Mouse (Mus musculus): ENCODE measurements around the gene Gm28305. TPM values are rescaled to one million over a fixed set of nuclear protein-coding genes. Genes with fewer than 3 reads are reported as not detected.

The Gm28305 gene
- not detected for total RNA-seq (2021)
- long read RNA-seq, experiment 1, partial matches to known transcripts, result 0 of 1 reads
- long read RNA-seq, experiment 1, other reads (novel, unspliced or antisense), result 1 of 1 reads
- long read RNA-seq, experiment 2, result 0 reads

DNA sequence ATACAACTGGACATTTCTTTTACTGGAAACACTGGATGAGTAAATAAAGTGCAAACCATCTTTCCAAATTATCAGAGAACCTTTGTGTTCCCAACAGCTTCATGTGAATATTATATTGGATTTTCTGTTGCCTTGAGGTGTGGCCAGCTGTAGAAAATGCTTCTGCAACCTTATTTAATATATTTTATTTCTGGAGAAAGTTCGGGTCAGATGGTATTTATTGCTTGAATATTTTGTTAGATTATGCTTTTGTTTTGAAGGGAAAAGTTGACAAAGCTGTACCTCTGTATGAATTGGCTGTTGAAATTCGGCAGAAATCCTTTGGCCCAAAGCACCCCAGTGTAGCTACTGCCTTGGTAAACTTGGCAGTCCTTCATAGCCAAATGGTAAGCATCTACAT, at the start of gene Gm28305:
Gene Gm28305, plus strand, starts transcription at position 301 of the 400 bp plus-strand sequence.
- intact Hi-C loops (cut with DNase I), result no loop called here
- no peak for DNase-seq

DNA sequence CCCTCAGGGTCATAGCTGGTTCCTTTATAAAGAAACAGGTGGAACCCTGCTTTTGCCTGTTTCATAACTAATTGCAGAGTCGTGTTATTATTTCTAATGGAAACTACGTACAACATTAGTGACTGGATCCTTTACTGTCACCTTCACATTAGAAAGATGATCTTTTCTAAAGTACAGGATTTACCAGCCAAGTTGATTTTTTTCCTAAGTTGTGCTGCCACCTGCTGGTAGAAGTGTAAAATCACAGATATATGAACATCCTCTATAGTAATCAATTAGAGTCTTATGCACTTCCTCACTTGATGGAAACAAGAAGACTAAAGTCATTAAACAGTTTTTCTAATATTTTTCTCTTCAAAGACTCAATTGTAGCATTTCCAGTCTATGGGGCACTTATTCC, 44.0 kb upstream of the Gm28305 start:
- intact Hi-C loops (cut with DNase I), result loop anchor here (2.0 to 10.0 kb wide), 3 partner anchors 242 to 502 kb away; no protein-coding TSS in a partner anchor
- DNase-seq, result no peak

DNA sequence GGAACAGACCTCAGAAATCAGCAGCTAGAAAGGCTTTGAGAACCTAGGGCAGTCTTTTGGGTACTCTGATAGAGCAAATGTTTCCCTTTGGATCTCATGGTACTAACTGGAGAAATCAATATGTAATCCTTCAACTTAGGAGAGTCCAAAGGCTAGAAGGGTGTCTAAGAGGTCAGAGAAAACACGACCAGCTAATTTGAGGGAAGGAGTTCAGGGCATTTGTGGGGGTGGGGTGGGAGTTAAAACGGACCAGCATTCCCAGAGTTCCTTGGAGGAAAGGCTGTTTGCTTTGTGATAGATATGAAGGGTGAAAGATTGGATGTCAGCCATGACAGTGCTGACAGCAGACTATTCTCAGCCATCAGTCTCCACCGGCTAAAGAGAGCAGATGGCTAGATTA, 39.9 kb upstream of the Gm28305 start:
- no peak for DNase-seq
- intact Hi-C loops (cut with DNase I), result no loop called here

DNA sequence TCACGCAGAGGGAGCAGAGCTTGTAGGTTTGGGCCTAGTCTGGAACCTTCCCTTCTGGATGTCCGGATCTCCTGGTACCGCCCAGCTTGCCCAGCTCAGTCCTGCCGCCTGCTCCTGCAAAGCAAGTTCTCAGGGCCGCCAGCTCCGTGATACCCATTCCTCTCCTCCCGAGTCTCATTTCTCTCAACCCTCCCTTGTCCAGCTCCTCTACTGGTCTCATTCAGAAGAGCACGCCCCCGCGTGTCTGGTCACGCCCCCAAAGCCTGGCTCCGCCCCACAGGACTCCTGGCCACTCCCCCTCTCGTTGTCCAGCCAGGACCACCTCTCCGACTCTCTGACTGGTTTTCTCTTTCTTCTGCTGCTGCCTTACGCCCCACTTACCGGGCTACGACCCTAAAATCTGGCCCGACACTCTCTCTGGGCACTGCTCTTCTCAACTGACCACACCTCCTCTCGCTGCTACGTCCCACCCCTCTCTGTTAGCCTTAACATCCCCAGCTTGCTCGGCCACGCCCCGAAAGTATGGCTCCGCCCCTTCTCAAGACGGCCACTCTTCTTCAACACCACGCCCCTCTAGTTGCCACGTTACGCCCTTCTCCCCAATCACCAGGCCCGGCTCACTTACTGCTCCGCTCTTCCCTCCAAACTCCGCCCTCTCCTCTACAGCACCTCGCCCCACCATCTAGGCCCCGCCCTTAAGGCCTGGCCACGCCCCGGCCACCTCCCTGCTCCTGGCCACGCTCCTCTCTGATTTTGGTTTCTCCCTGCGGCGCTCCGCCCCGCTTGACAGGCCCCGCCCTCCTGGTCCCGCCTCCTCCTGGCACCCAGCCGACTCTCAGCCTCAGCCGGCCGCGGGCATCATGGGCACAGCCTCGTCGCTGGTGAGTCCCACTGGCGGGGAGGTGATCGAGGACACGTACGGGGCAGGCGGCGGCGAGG, 38.3 kb upstream of the Gm28305 start, which contains the start of gene Nphp3:
Gene Nphp3, plus strand, starts transcription at position 624 of the 939 bp plus-strand sequence.
- DNase-seq, result peak; percentile 99
- intact Hi-C loops (cut with DNase I), result no loop called here

DNA sequence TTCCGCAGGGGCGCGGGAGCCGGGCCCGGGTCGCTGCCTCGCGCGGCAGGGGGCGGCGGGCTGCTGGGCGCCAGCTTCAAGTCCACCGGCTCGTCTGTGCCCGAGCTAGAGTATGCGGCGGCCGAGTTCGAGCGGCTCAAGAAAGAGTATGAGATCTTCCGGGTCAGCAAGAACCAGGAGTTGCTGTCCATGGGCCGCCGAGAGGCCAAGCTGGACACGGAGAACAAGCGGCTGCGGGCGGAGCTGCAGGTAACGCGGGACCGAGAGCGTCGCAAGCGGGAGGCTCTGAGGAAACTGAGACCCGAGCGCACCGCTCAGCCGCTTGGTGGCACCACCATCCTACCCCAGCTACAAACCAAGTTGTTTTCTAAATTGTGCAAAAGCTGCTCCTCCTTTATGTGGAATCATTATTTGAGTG, 37.5 kb upstream of the Gm28305 start:
- peak in 1 of 2 experiments; percentile 55 for DNase-seq
- intact Hi-C loops (cut with DNase I), result no loop called here

DNA sequence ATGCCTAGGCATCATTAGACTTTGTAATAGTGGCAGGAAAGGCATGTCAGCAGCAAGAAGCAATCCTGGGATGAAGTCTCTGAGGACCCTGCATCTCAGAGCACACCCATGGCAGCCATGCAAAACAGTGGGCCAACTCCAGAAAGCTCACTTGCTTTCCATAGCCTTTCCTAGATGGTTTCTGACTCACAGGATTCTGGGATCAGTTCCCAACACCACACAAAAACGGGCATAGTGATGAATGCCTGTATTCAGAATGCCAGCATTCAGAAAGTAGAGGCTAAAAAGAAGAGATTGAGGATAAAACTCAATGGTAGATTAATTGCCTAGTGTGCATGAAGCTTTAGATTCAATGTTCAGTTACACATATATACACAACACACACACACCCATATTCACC, 25.9 kb upstream of the Gm28305 start:
- DNase-seq, result no peak
- intact Hi-C loops (cut with DNase I), result no loop called here

DNA sequence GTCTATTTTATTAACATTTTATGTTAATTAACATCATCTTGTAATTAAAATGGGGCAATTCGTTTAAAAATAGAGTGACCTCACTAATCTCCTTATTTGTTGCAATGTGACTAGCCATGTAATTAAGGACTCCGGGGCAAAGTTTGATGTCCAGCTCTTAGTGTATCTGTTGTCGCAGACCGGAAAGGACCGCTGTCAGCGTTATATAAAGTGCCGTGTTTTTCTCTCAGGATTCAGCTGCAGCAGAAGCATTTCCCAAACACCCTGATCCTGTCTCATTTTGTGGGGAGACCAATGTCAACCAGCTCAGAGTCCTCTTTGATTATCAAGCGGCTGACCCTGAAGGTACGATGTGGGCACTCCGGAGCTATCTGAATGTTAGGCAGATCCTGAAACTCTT, 19.4 kb upstream of the Gm28305 start:
- DNase-seq, result no peak
- intact Hi-C loops (cut with DNase I), result no loop called here

DNA sequence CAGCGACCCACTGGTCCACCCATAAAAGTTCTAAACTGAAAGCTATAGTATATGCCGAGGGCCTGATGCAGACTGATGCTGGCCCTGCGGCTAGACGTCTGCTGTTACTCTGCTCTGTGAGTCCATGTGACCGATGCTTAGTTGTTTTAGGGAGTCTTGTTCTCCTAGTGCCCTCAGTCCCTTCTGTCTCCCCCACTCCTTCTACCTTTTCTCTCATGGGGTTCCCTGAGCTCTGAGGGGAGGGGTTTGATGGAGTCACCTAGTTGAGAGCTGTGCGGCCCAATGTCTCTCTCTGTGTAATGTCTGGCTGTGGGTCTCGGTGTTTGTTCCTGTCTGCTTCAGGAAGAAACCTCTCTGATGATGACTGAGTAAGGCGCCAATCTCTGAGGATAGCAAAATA, 13.3 kb upstream of the Gm28305 start:
- DNase-seq, result no peak
- intact Hi-C loops (cut with DNase I), result no loop called here

DNA sequence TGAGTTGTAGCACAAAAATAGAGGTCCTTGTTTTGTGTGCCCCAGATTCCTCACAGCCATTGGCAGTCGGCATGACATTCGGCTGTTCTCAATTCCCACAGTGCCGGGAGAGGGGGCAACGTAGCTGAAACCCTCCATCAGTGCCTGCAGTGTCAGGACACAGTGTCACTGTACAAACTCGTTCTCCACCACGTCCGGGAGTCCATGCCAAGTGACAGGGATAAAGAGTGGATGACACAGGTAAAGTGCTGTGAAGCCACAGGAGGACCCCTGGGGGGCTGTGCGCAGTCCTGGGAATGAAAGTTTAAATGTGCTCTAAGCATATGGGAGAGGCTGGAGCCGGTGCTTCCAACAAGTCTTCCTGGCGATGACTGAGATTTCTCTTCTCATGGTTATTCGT, 10.6 kb upstream of the Gm28305 start:
- intact Hi-C loops (cut with DNase I), result no loop called here
- no peak for DNase-seq

DNA sequence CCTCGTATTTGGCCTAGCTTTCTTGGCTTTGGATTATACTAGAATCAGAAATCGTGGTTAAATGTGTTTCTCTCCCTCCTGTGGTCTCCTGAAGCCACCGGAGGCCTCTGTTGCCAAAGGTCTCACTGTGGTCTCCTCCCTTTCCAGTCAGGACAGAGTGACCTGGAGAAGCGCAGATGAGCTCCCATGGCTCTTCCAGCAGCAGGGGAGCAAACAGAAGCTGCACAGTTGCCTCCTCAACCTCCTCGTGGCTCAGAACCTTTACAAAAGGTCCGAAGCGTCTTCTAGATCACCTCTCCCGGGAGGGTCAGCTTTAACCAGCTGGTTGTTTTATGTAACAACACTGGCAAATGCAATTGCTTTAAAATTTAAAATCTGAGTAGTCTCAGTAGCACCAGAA, 6.2 kb upstream of the Gm28305 start:
- intact Hi-C loops (cut with DNase I), result no loop called here

DNA sequence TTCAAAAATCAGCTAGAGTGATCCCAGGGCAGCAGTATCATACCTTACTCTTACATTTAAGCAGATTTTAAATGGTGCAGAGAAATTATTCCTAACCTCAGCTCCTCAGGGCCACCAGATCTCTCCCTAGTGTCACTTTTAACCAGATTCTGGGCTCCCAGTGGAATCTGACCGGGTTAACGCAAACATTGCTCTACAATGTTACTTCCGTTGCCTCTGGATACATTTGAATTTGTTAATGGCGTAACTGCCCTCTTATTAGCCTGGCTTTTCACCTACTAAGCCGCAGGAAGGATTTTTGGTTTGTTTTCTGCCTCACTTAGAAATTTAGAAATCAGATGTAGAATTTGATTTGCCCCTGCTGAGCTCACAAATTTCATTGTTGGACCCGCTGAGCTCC, 5.7 kb upstream of the Gm28305 start:
- no peak for DNase-seq
- intact Hi-C loops (cut with DNase I), result no loop called here

More for the DNA sequence above, 6.2 kb upstream of the Gm28305 start:
- no peak for DNase-seq

DNA sequence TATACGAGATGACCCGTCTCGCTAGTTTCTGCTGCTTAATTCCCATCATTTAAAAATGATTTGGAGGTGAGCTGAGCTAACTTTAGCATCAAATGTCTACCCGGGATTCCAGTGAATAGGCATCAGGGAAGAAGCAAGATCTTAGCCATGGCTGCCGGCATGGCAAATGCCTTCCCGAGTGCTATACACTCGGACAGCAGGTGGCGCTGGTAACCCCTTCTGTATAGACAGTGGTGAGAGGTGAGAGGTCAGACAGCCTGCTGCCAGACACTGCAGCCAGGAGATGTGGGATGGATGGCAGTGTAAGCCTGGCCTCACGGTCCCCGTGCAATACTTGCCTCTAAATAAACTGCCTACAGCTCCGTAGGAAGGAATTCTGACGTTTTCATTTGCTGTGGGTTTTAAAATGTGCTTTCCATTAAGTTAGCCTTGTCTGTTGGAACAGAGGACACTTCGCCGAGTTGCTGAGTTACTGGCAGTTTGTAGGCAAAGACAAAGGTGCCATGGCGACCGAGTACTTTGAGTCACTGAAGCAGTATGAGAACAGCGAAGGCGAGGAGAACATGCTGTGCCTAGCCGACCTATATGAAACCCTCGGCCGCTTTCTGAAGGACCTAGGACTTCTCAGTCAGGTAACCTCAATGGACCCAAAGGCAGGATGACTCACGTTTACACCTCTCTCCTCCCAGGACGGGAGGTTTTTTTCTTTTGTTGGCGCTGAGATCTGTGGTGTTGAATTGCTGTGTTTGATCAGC, 5.0 kb upstream of the Gm28305 start:
- peak; percentile 57 to 59 for DNase-seq
- intact Hi-C loops (cut with DNase I), result no loop called here

DNA sequence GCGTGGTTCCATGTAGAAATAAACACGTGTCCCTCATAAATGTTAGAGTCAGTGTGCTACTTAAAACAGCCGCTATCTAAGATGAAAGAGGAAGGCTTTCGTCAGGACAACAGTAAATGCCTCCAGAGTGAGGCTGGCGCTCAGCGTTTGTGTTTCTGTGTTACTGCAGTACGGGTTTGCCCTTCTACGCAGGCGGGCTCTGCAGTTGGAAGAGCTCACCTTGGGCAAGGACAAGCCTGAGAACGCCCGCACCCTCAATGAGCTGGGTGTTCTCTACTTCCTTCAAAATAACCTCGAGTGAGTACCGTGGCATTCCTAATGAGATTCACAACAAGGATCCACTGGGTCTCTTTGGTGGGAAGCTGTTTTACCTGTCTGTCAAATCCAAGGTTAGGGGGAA, 2.2 kb upstream of the Gm28305 start:
- DNase-seq, result no peak
- intact Hi-C loops (cut with DNase I), result no loop called here

DNA sequence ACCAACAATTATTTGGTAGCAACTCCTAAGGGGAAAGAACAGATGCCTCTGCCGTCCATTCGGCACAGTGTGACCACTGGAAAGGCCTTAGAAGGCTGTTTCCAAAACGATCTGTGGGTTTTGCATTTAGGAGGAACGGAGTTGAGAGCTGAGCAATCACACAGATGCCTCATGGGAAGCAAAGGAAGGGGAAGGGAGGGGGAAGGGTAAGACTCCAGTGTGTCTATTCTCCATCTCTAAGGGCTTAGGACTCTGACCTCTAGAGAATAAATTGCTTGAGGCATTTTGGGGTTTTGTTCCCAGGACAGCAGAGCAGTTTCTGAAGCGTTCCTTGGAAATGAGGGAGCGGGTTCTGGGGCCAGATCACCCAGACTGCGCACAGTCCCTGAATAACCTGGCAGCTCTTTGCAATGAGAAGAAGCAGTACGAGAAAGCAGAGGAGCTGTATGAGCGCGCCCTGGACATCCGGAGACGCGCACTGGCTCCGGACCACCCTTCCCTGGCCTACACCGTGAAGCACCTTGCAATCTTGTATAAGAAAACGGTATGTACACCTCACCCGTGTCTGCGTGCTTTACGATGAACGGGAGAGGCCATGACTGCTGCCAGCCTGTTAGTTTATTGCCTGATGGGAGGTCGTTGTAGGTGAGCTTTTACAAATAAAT, 1.3 kb upstream of the Gm28305 start:
- intact Hi-C loops (cut with DNase I), result no loop called here

DNA sequence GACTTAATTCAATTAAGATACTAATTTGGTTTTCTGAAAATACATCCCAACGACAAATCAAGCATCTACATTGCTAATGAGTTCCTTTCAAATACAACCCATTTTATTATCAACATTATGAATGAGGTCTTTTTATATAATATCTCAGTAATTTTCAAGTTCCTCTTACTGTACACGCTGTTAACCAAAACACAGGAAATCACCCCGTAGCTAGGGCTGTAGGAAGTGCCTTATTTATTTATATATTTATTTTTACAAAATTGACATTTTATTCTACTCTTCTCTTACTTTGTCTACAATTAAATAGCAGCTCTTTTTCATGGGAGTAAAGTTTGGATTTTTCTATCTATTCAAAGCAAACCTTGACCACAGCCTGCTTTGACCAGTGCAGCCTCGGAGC, 720 bp upstream of the Gm28305 start:
- intact Hi-C loops (cut with DNase I), result no loop called here
- no peak for DNase-seq

More for the DNA sequence above, 1.3 kb upstream of the Gm28305 start:
- DNase-seq, result no peak

DNA sequence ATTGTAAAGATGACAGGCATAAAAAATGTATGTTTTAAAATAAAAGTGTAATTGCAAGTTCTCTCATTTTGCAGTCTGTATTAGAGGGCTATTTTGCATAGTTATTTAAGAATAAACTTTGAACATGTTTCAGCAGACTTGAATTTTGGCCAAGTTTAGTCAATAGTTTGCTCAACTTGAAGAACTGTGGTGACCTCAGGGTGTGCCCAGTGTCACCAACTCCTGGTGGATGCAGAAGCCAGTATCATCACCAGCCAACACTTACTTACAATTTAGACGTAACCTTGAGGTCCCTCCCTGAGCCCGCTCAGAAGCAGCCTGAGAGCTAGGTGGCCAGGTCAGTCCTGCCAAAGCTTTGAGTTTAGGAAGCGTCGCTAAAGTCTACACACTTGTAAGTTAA, 3.2 kb downstream of the Gm28305 start:
- intact Hi-C loops (cut with DNase I), result no loop called here
- no peak for DNase-seq

DNA sequence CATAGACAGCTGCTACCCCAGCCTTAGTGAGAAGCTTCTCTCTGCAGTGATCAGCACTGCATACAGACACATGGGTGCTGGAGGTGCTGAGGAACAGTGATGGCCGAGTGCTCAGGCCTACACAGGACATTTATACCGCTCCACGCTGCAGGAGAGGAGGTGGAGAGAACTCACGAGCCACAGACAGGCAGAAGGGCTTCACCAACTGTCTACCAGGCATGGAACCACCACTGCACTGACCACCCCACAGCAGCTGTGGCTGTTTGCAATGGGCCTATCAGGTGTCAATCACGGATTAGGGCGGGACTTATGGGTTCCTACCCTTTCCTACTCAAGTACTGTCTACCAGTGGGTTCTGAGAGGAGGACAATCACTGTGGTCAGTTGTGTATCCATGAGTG, 10.6 kb downstream of the Gm28305 start:
- no peak for DNase-seq
- intact Hi-C loops (cut with DNase I), result no loop called here

DNA sequence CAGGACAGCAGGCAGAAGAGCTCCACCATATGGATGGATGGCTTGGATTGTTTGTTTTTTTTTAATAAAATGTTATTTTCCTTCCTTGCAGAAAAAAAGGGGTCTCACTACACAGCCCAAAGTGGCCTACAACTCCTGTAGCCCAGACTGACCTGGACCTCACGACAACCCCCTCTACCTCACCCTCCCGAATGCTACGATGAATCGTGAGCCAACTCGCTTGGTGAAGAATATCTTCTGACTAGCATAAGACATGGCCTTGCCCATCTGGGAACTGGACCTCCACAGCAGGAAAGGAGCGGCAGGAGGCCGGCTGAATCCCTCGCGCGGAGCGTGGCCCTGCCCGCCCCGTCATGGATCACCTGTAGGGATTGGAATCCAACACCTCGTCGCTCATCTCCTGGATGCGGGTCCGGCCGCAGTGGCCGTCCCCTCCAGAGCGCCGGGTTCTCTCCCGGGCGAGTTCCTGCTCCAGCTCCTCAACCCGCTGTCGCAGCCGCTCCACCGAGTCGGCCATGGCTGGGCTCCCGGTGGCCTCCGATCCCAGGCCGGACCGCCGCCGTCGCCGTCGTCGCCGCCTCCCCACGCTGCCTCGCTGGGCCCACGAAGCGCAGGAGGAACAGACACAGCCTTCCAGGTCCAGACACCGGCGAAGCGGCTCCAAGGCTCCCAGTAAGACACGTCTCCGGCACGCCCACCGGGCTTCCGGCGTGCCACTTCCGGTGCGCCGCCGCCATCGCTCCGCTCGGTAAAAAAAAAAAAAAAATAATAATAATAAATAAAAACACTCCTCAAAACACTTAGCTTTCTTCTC, 22.2 kb downstream of the Gm28305 start, which contains the start of gene Uba5:
Gene Uba5, minus strand, starts transcription at position 705 of the 814 bp plus-strand sequence.
- DNase-seq, result peak; percentile 67 to 71
- intact Hi-C loops (cut with DNase I), result no loop called here

DNA sequence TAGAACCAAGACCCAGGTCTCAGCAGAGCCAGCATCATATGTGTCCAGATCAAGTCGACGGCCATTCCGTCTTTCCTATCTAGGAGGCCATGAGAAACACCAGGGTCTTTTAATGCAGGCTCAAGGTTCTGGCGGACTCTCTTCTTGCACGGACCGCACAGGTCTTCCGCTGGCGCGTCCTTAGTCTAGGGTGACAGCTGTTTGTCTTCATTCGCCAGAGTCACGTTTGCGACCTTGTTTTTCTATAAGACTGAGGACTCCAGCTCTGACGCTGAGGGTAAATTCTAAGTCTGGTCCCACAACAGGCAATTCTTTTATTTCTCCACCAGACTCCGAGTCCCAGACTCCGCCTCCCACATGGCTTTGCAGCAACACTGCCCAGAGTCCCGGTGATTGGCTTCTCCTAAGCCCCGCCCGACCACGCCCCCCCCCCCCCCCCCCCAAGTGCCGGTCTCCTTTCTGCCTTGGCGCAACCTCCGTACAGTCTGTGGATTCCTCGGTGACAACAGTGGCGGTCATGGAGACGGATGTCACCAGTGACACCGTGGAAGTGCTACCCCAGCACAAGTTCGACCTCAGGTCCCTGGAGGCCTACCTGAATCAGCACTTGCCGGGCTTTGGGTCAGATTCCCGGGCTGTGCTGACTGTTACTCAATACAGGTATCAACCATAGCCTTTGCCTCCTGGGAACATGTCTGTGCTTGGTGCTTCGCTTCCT, 22.9 kb downstream of the Gm28305 start, which contains the start of gene Acad11:
Gene Acad11, plus strand, starts transcription at position 134 of the 718 bp plus-strand sequence.
- intact Hi-C loops (cut with DNase I), result no loop called here
- DNase-seq, result peak; percentile 68 to 84
